Mouse (Mus musculus): Measurements from ENCODE around the gene Ubac1. TPM values are rescaled to one million over a fixed set of nuclear protein-coding genes. Genes with fewer than 3 reads are reported as not detected.

Ubac1 gene
- total RNA-seq, 2 experiments from 2014 or later: 52.1 to 53.0 TPM

DNA sequence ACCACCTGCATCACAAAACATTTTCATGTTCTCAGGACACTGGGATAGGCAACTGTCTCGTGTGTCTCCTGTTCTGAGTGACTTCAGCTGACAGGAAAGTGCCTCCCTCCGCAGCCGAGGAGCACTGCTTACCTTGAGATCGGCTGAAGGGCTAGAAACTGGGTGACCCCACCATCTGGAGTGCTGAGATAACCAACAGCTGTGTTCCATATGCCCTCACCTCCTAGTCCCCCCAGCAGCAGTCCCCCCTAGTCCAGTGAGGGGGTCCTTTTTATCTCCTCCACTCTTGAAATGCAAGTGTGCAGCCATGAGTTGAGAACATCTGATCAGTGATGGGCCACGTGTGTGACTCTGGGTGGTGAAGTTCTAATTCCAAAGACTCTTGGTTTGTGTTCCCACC, 27.3 kb upstream of the Ubac1 start:
- H3K4me3 ChIP-seq: no peak overlapping the region
- DNase-seq (ENCODE audit: low spot score in 2 of 2): no peak
- H3K27ac ChIP-seq: no peak overlapping the region
- TF ChIP-seq CTCF (conservative IDR thresholded peaks at IDR 0.05): no peak

DNA sequence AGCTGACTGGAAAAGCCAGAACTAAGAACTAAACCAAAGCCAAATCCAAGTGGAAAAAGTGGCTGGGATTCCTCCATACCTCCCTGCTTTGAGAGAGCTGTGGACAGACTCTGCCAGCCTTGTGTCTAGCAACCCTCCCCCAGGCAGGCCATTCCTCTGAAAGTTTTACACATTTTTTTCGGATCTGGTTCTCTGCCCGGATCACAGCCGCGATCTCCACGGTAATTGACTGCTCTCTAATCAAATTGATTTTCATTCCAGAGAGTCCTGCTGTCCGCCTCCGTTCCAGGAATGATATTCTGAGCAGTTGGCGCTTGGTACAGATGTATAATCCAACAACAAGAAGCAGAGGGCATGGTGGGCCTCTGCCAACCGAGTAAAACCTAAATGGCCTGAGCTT, 22.7 kb upstream of the Ubac1 start:
- TF ChIP-seq CTCF (conservative IDR thresholded peaks at IDR 0.05): no peak
- peak in 1 of 2 experiments; percentile 24 for DNase-seq (ENCODE audit: low spot score in 2 of 2)
- no peak overlapping the region for H3K27ac ChIP-seq
- no peak overlapping the region for H3K4me3 ChIP-seq

DNA sequence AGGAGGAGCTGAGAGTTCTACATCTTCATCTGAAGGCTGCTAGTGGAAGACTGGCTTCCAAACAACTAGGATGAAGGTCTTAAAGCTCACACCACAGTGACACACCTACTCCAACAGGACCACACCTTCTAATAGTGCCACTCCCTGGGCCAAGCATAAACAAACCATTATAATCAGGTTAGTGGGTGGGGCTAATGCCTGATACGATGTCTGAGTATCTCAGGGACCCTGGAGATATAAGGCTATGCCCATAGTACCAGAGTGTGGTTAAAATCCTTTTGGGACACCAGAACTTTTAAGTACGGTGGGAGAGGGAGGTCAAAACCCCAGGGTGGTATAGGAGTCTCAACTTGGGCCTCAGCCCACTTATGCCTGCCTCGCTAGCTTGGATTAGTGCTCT, 21.1 kb upstream of the Ubac1 start:
- TF ChIP-seq CTCF (conservative IDR thresholded peaks at IDR 0.05): no peak
- DNase-seq (ENCODE audit: low spot score in 2 of 2): no peak
- Histone ChIP-seq H3K4me3 (no peak overlapping the region), H3K27ac (no peak overlapping the region)

DNA sequence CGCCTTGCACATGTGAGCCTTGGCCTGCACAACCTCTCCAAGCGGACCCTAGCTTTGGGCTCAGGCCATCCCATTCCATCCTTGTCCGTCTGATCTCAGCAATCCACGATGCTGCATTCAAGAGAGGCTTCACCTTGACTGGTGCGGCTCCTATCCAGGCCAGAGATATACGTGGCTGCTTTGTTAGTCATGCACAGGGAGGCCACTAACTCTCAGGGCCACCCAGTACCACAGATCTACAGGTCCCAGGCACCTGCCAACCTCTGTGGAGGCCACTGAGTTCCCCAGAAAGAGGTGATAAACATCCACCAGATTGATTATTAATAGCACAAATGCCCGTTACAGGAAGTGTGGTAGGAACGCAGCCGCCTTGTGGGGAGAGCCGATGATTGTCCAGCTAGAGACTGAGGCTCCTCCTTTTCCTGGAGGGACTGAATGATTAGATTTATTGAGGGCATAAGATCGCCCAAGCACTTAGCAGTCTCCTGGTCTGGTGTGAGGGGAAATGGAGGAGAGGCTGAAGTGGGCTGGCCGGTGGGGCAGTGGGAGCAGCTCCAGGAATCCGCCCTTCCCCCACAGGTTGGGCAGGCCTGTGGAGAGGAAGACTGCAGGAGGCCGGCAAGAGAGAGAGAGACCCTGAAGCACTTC, 19.7 kb upstream of the Ubac1 start:
- TF ChIP-seq CTCF (conservative IDR thresholded peaks at IDR 0.05): no peak
- no peak overlapping the region for H3K4me3 ChIP-seq
- no peak for DNase-seq (ENCODE audit: low spot score in 2 of 2)
- no peak overlapping the region for H3K27ac ChIP-seq

DNA sequence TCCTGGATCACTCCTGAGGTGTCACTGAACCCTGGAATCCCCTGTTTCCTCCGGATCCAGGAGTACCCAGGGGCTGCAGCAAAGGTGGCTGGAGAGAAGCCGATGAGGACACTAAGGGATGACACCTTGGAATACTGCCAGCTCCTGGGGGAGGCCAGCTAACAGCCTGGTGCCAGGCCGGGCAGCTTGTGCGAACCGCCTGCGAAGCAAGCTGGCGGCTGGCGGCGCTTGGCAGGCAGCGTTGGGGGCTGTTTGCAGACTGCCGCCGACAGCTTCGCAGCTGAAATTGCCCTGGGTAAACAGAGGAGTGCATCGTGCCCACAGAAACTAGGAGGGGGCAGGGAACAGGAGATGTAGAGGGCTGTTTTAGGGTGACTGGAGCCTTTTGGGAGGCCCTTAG, 18.4 kb upstream of the Ubac1 start:
- no peak for TF ChIP-seq CTCF (conservative IDR thresholded peaks at IDR 0.05)
- no peak overlapping the region for H3K27ac ChIP-seq
- DNase-seq (ENCODE audit: low spot score in 2 of 2): peak; percentile 65 to 67
- H3K4me3 ChIP-seq: no peak overlapping the region

DNA sequence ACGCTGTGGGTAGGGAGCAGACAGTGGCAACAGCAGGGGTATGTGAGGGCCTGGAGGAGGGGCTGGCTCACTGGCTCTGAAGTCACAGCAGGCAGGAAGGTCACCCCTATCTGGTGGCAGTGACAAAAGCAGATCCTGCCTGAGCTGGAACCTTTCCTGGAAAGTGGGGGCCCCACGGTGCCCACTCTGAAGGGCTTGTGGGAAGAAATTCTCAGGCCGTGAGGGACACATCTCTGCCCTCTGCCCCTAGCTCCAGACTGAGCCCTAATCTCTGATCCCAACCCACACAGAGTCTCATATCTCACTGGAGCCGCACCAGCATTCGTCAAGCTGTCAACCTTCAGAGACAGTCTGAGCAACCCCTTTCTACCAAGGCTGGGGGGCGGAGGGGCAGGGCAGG, 15.8 kb upstream of the Ubac1 start:
- Histone ChIP-seq H3K4me3 (no peak overlapping the region), H3K27ac (no peak overlapping the region)
- TF ChIP-seq CTCF (conservative IDR thresholded peaks at IDR 0.05): no peak
- DNase-seq (ENCODE audit: low spot score in 2 of 2): no peak

DNA sequence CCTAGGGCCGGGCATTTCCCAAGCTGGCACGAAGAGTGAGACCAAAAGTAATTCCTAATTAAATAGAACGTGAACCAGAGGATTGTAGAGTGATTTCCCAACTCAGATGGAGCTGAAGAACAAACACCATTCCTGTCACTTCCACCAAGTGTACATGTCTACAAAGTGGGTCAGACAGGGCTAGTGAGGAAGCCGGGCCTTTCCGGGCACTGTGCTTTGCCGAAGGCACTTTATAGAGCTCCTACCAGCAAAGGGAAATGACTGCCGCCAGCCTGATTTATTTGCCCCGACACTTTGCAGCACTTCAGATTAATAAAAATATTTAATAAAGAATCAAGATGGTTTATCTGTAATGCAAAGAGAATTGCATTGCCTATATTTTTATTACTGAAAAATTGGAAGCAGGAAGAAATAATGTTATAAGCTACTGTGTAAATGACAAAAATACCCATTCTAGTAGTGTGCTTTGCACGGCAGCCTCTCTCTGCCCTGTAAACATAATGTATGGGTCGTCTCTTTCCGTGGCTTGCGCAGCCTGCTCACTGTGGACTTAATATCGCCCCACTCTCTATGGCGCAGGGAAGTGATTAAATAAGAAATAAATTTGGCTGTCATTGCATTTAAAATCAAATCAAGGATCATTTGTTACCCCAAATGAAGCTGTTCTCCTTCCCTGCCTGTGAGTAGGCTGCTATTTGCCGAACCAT, 12.9 kb upstream of the Ubac1 start:
- H3K27ac ChIP-seq: no peak overlapping the region
- TF ChIP-seq CTCF (conservative IDR thresholded peaks at IDR 0.05): no peak
- no peak for DNase-seq (ENCODE audit: low spot score in 2 of 2)
- no peak overlapping the region for H3K4me3 ChIP-seq

DNA sequence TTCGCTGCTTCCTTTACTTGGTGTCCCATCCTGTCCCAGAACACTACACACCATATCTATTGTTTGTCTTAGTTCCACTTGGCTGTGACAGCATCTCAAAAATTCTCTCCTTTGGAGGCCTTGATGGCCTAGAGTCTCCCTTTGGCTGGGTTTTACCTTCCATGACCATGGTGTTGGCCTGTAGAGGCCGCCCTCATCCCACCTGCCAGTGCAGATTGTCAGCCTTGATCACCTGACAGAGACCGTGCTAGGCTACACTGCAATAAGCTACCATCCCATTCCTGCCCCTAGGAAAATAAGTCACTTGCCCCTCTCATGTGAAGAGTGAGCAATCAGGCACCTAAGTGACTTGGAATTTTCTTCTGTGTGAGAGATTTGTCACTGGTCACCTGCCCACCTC, 8.7 kb upstream of the Ubac1 start:
- TF ChIP-seq CTCF (conservative IDR thresholded peaks at IDR 0.05): peak; percentile 44
- Histone ChIP-seq H3K27ac (no peak overlapping the region), H3K4me3 (no peak overlapping the region)
- no peak for DNase-seq (ENCODE audit: low spot score in 2 of 2)

DNA sequence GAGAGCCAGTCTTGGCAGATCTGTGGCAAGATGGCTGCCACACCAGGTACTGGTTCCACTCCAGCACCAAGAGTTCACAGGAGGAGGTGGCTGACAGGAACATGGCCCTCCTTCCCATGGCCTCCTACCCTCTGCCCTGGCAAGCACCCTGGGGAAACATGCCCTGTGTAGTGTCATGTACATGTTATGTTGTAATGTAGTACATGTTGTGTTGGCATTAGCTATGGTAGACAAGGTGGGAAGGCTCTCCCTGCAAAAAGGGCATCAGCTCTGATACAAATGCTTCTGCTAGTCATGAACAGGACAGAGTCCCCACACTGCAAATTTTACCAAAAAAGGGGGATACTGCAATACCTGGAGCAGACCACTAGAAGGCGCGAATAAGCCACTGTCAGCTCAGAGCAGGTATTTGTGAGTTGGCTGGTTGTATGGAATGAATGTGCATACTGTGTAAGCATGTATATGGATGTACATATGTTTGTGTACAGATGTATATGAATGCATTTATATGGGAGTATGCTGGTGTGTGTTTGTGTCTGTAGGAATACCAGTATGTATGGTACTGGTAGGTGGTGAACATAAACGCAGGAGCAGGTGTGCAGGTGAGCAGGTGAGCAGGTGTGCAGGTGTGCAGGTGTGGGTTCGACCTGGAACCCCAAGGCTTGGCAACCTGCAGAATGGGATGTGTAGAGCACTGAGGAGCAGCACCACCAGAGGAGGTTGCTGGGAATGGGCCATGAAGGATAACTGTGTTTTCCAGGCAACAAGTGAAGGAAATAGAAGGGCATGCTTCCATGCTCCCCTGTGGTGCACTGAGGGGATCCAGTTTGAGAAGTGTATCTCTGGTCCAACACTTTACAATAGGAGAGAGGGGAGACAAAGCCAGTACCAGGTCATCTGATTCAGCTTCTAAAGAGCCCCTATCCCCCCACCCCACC, 2.9 kb upstream of the Ubac1 start:
- Histone ChIP-seq H3K4me3 (no peak overlapping the region), H3K27ac (no peak overlapping the region)
- TF ChIP-seq CTCF (conservative IDR thresholded peaks at IDR 0.05): peak; percentile 96
- DNase-seq (ENCODE audit: low spot score in 2 of 2): peak; percentile 26 to 55

DNA sequence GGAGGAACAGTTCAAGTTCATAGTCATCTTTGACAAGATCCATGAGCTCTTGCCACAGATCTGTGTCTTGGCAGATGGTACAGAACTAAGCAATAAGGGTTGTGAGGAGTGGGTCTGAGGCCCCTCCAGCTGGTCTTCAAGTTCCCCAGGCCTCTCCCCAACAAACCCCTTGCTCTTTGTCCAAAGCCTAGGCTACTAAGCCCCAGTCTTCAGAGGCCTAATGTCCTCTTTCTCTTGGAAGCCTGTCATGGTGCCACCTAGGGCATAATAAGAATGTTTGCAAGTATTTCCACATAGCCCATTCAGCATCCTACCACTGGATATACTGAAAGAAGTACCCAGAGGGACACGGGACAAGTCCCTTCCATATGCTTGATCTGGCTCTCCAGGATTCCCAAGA, 1.1 kb upstream of the Ubac1 start:
- no peak for DNase-seq (ENCODE audit: low spot score in 2 of 2)
- no peak overlapping the region for H3K27ac ChIP-seq
- no peak overlapping the region for H3K4me3 ChIP-seq
- no peak for TF ChIP-seq CTCF (conservative IDR thresholded peaks at IDR 0.05)

DNA sequence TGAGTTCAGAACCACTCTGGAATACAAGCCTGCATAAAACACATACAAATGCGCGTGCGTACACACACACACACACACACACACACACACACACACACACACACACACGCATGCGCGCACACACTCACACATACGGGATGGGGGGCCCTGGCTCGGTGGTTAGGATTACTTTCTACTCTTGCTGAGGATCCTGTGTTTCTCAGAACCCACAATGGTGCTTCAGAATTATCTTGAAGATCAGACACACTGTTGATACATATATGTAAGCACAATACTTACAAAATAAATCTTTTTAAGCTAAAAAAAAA, 665 bp upstream of the Ubac1 start:
- no peak for TF ChIP-seq CTCF (conservative IDR thresholded peaks at IDR 0.05)
- Histone ChIP-seq H3K27ac (peak overlapping the region; percentile 96; the same call in 1 of the 2 replicates), H3K4me3 (no peak overlapping the region)
- no peak for DNase-seq (ENCODE audit: low spot score in 2 of 2)

DNA sequence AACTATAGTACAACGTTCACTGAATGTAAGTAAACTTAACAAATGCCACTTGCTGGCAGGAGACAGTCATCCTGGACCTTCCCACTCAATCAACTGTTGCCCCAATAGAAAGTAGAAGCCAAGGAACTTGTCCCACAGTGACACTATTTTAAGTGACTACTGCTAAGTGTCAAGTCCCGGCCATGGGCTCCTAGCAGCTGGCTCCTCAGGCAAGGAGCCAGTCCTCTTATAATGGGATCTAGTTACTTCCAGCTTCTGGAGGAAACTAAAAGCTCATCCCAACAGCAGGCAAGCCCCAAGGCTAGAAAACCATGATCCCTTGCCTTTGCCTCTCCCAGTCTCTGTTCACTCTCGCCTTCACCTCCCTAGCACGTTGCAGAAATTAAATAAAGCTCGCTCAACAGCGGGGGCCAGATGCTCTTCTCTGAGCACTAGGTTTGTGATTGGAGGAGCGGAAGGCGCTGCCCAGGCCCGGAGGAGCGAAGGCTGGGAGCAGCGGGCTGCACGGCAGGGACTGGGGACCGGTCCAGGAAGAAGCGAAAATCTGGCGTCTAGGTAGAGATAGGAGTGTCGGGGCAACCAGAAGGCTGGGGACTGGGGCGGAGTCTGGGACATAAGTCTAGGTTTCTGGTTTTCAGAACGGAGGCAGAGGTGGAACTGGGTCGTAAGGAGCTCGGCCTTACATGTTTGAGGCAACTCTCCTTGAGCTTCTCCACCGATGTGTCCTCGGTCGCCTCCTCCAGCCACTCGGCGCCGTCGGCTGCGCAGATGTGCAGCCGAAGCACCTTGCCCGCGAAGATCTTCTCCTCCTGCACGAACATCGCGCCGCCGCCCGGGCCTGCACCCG, 610 bp downstream of the Ubac1 start:
- H3K27ac ChIP-seq: peak overlapping the region; percentile 96
- H3K4me3 ChIP-seq: peak overlapping the region; percentile 95
- peak; percentile 38 to 43 for DNase-seq (ENCODE audit: low spot score in 2 of 2)
- TF ChIP-seq CTCF (conservative IDR thresholded peaks at IDR 0.05): no peak

Data from layer of hippocampus, adult 2 months (tissue).